Mouse (Mus musculus): ENCODE measurements around the gene Cux1. TPM values are rescaled to one million over a fixed set of nuclear protein-coding genes. Genes with fewer than 3 reads are reported as not detected.

Cux1 gene
- polyA plus RNA-seq, 1 experiment from 2014 or later = 139 TPM

DNA sequence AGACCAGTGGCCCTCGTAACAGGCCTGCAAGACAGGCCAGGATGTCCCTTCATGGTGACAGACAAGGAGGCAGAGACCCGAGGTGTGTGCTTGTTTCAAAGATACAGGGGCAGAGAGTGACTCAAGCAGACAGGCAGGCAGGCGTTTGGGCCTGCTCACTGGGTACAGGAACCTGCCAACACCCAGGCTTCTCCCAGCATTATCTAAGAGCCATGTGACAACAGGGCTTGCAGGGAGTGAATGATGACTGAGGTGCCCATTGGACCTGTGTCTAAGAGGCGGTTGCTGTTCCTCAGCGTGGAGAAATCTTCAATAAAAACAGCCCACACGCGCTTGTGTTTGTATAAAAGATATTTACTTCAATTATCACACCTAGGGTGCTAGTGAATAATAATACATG, 301.2 kb downstream of the Cux1 start:
- no peaks in the 10 kb centered on the region for H3K27me3 ChIP-seq
- no peak for ATAC-seq
- no peak overlapping the region for H3K27ac ChIP-seq
- 87% methylated on average over 7 of the region's 7 CpGs for WGBS
- no peaks in the 10 kb centered on the region for H3K9me3 ChIP-seq (replicated peaks)
- 0 out of 2 replicates have a peak, but pooled peaks cover under 1% of the 10 kb centered on the region for H3K36me3 ChIP-seq (ENCODE audit: poor library complexity, severe bottlenecking)
- no peak overlapping the region for H3K4me3 ChIP-seq
- H3K4me1 ChIP-seq = no peaks in the 10 kb centered on the region
- H3K4me2 ChIP-seq = no peak overlapping the region
- H3K9ac ChIP-seq = no peak overlapping the region

DNA sequence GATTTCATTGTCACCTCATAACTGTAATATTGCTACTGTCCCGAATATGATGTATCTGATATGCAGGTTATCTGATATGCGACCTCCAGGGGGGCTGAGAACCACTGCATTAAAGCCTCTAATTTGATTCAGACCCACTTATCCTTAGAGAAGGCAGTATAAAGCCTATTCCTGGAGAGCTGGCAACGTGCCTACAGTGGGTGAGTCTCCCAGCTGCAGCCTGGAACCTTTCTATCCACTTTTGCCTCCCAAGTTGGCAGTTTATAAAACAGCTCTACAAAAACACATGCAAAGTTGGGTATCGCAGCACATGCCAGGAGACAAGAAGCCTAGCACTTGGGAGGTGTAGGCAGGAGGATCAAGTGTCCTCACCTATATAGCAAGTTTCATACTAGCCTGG, 303.9 kb downstream of the Cux1 start:
- H3K4me1 ChIP-seq = no peaks in the 10 kb centered on the region
- H3K4me3 ChIP-seq = no peak overlapping the region
- ATAC-seq = no peak
- no peak overlapping the region for H3K9ac ChIP-seq
- H3K27ac ChIP-seq = no peak overlapping the region
- no peaks in the 10 kb centered on the region for H3K9me3 ChIP-seq (replicated peaks)
- WGBS = 83% methylated on average over 4 of the region's 4 CpGs
- no peaks in the 10 kb centered on the region for H3K27me3 ChIP-seq
- peaks cover 4% of the 10 kb centered on the region; the same call in 1 of the 2 replicates for H3K36me3 ChIP-seq (ENCODE audit: poor library complexity, severe bottlenecking)
- H3K4me2 ChIP-seq = no peak overlapping the region

DNA sequence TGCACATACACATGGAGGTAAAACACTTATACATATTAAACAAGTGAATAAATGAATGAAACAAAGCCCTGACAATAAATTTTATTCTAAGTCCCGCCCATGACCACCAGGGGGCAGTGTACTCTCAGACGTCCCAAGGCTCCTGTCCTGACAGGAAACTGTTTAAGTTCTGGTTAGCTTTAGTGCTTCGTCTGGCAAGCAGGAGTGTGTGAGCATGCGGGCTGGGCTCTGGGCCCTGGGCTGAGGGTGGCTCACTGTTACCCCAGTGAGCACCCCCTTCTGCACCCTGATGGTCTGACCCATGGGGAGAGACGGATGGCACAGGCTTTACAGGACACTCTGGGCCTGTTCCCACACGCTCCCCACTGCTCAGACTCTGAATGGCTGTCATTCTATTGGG, 308.4 kb downstream of the Cux1 start:
- Histone ChIP-seq H3K36me3 (ENCODE audit: poor library complexity, severe bottlenecking) (peaks cover 23% of the 10 kb centered on the region), H3K9ac (no peak overlapping the region; the same call in 1 of the 2 replicates), H3K27me3 (no peaks in the 10 kb centered on the region), H3K27ac (no peak overlapping the region), H3K9me3 (replicated peaks) (no peaks in the 10 kb centered on the region), H3K4me1 (no peaks in the 10 kb centered on the region), H3K4me3 (no peak overlapping the region), H3K4me2 (no peak overlapping the region)
- 0 out of 2 replicates have a peak, but pooled peaks have one; percentile 36 for ATAC-seq
- 38% methylated on average over 6 of the region's 6 CpGs for WGBS

DNA sequence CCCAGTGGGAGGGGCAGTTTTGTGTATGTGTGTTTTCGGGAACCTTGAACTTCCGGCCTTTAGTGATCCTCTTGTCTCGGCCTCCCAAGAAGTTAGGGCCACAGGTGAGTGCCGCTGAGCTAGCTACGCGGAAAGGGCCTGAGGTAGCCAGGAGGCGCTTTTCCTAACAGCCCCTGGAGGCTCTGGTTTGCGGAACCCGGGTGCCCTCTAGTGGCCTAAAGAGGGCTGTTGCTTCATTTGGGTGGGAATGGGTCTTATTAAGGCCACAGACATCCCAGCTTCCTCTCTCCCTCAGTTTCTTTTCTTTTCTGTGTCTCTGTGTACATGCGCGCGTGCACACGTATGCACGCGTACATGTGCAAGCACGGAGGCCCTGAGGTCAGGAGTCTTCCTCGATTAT, 314.4 kb downstream of the Cux1 start:
- Histone ChIP-seq H3K9me3 (replicated peaks) (no peaks in the 10 kb centered on the region), H3K27ac (no peak overlapping the region), H3K36me3 (ENCODE audit: poor library complexity, severe bottlenecking) (peaks cover 39% of the 10 kb centered on the region), H3K4me3 (no peak overlapping the region), H3K4me2 (no peak overlapping the region), H3K27me3 (no peaks in the 10 kb centered on the region), H3K4me1 (no peaks in the 10 kb centered on the region), H3K9ac (no peak overlapping the region)
- peak; percentile 68; the same call in 1 of the 2 replicates for ATAC-seq
- WGBS = 21% methylated on average over 17 of the region's 17 CpGs

DNA sequence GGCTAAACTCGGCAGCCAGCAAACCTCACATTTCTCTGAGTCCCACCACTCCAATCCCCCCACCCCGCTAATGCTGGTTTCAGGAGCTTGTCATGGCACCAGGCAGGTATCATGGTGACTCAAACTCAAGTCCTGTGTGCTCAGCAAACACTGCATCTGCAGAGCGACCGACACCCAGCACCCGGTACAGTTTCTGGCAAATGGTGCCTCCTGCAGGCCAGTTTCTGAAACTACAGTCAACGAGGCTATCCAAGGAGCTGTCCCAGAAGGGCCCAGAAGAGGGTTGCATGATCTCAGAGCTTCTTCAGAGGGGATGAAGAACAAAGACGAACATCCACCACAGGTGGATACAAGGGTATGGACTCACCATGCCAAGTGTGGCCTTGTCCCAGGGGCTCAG, 316.3 kb downstream of the Cux1 start:
- Histone ChIP-seq H3K36me3 (ENCODE audit: poor library complexity, severe bottlenecking) (peaks cover 28% of the 10 kb centered on the region), H3K9ac (no peak overlapping the region), H3K4me2 (no peak overlapping the region), H3K4me1 (no peaks in the 10 kb centered on the region), H3K9me3 (replicated peaks) (no peaks in the 10 kb centered on the region), H3K27ac (no peak overlapping the region), H3K4me3 (no peak overlapping the region), H3K27me3 (no peaks in the 10 kb centered on the region)
- 46% methylated on average over 7 of the region's 7 CpGs for WGBS
- ATAC-seq = no peak

DNA sequence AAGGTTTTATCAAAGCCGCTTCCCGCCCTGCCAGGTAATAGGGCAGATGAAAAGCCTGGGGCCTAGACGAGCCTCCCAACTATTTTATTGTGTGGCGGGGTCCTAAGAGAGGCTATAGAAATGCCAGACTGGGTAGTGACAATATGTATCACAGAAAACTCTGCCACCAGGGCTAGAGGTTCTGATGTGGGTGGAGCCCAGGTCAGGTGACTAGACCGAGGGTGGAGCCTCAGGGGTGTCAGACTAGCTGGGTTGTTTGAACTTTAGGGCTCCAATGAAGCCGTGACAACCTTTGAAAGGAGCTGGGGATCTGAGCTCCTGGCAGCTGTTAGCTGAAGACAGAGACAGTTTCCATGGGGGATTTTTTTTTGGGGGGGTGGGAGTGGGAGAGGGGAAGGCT, 318.8 kb downstream of the Cux1 start:
- WGBS = 64% methylated on average over 6 of the region's 6 CpGs
- no peaks in the 10 kb centered on the region for H3K27me3 ChIP-seq

DNA sequence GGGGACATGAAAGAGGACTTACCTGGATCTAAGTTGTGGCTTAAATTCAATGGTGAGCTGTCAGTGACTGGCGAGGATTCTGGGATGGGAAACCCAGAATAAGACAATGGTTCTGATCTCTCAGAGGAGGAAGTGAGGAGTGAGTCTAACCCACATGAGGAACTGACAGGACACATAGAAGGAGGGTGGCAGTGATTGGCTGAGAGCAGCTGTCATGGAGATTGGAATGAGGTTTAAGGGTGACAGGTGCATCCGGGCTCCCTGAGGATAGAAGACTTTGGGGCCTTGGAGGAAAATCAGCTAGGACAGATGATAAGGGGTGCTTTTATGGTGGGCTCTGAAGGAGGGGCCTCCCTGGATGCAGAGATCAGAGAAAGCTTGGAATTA, 320.8 kb downstream of the Cux1 start, which contains the start of gene Sh2b2:
Sh2b2 (minus strand) TSS at position 105 of the 387 bp plus-strand sequence.
- no peak within 1 kb of the TSS for H3K27ac ChIP-seq
- peaks cover 25% of the 10 kb centered on the region for H3K4me1 ChIP-seq

More for the DNA sequence above, 318.8 kb downstream of the Cux1 start:
- H3K4me2 ChIP-seq = no peak overlapping the region
- peaks cover 20% of the 10 kb centered on the region for H3K36me3 ChIP-seq (ENCODE audit: poor library complexity, severe bottlenecking)
- no peak overlapping the region for H3K9ac ChIP-seq
- no peaks in the 10 kb centered on the region for H3K9me3 ChIP-seq (replicated peaks)
- H3K4me3 ChIP-seq = no peak overlapping the region
- H3K4me1 ChIP-seq = peaks cover 12% of the 10 kb centered on the region
- ATAC-seq = no peak
- no peak overlapping the region for H3K27ac ChIP-seq

DNA sequence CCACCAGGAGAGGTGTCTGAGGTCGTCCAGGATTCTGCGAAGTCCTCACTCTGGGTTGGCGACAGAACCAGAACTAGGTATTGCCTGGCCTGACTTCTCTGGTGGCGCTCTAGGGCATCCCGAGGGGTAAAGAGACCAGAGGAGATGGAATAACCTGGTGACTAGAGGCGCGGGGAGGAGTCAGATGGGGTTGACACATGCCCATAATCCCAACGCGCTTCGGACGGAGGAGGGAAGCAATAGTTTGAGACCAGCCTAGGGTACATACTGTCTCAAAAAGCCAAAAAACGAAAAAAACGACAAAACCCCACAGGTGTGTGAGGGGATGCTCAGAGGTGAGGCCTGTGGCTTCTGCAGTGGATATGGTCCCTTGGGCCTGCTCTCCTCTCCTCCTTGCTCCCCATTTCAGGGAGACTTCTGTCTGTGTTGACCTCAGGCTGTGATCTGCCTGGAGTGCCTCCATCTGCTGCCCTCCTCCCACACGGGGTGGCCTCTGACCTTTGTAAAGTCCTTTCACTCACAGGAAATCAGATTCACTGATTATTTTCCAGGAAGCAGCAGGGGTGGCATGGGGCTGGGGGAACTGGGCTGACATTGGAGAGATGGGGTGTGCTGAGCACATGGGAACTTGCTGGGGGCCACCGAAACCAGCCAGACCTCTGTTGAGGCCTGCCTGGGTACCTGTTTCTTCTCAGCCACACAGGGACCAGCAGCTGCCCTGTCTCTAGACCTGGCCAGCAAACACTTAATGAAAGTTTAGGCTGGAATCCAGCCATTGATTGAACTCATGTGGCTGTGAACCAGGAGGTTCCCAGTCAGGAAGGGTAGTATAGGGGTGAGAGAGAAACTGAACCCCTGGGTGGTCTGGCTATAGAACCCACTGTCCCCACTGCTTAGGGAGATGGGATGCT, 321.5 kb downstream of the Cux1 start:
- peak; percentile 11; the same call in 1 of the 2 replicates for ATAC-seq
- Histone ChIP-seq H3K27me3 (no peaks in the 10 kb centered on the region), H3K4me1 (peaks cover 31% of the 10 kb centered on the region), H3K27ac (no peak overlapping the region), H3K9ac (peak overlapping the region; percentile 87; the same call in 1 of the 2 replicates), H3K4me3 (peak overlapping the region; percentile 85), H3K36me3 (ENCODE audit: poor library complexity, severe bottlenecking) (peaks cover 12% of the 10 kb centered on the region), H3K9me3 (replicated peaks) (no peaks in the 10 kb centered on the region), H3K4me2 (peak overlapping the region; percentile 91)
- 15% methylated on average over 15 of the region's 15 CpGs for WGBS

More for the DNA sequence above, 320.8 kb downstream of the Cux1 start, which contains the start of gene Sh2b2:
- Histone ChIP-seq H3K9ac (peak within 1 kb of the TSS; percentile 87; the same call in 1 of the 2 replicates), H3K4me2 (peak within 1 kb of the TSS; percentile 91), H3K9me3 (replicated peaks) (no peaks in the 10 kb centered on the region), H3K27me3 (no peaks in the 10 kb centered on the region), H3K36me3 (ENCODE audit: poor library complexity, severe bottlenecking) (peaks cover 17% of the 10 kb centered on the region), H3K4me3 (peak within 1 kb of the TSS; percentile 85)
- ATAC-seq = no peak
- 87% methylated on average over 2 of the region's 2 CpGs for WGBS

DNA sequence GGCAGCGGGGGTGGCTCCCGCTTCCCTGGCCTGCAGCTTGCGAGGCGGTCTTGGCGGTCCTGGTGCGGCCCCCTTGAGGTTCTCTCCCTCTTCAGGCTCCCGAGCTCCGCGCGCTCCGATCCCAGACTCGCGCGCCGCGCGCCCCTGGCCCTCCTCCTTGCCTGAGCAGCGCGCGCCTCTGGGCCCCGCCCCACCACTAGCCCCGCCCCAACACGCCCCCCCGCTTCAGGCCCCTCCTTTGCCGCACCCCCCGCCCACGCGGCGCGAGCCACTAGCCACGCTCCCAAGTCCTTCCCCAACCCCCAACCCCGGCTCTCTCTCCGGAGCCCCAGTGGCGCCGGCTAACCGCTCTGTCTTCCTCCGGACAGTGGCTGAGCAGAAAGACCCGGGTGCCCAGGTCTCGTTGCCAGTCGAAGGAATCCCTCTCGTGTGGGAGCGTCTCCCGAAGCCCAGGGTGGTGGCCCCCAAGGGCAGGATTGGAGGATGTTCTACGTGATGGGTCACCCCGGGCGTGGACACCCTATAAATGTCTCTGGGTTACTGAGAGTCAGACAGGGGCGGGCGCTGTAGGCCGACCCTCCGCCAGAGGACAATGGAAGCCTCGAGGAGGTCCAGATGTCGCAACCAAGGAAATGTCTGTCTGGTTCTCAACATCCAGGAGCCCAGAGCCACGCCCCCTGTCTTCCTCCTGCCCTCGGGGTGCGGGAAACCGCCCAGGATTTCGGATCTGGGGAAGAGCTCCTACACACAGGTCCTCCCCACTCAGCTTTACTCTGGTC, 322.3 kb downstream of the Cux1 start:
- H3K4me2 ChIP-seq = peak overlapping the region; percentile 91
- peaks cover 4% of the 10 kb centered on the region for H3K36me3 ChIP-seq (ENCODE audit: poor library complexity, severe bottlenecking)
- peak overlapping the region; percentile 75 for H3K27ac ChIP-seq
- peak overlapping the region; percentile 85 for H3K4me3 ChIP-seq
- 0% methylated on average over 49 of the region's 57 CpGs for WGBS
- no peaks in the 10 kb centered on the region for H3K9me3 ChIP-seq (replicated peaks)
- ATAC-seq = peak; percentile 86
- no peaks in the 10 kb centered on the region for H3K27me3 ChIP-seq
- peaks cover 31% of the 10 kb centered on the region for H3K4me1 ChIP-seq
- H3K9ac ChIP-seq = peak overlapping the region; percentile 87

DNA sequence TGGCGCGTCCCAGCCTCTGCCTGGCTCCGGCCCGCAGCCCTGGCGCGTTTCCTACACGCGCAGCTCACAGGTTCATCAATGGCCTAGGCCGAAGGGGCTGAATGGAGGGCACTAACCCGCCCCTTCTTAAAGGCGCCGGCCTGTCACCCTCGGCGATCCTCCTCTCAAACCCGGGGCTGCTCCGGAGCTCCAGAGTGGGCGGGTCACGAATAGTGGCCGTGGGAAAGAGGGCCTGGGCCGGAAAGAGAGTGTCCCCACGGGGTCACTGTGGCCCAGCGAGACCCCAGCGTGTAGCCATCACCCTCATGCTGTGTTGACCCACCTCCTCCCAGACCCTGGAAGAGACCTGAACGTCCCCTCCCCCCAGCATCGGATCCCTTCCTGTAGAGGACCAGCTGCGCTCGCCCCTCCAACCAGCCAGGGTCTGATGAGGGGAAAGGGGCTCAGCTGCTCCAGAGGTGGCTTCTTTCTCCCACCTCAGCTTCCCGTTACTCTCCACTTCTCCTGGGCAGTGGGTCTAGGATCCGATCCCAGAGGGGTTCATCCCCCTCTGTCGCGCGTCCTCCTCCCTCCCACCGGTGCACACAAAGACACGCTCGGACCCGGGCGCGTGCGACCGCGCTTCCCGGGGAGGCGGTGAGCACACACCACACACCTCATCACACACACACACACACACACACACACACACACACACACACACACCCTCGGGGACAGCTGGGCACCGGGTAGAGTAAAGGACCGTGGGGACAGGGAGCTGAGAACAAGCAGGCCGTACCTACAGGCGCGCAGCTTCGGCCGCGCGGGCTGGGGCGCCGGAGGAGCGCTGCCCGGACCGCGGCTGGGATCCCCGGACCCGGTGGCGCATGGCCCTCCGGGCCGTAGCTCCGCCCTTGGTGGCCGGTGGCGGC, 323.2 kb downstream of the Cux1 start:
- Histone ChIP-seq H3K9ac (peak overlapping the region; percentile 87), H3K36me3 (ENCODE audit: poor library complexity, severe bottlenecking) (peaks cover 3% of the 10 kb centered on the region; the same call in 1 of the 2 replicates), H3K27me3 (no peaks in the 10 kb centered on the region), H3K4me3 (peak overlapping the region; percentile 85), H3K27ac (peak overlapping the region; percentile 75), H3K4me1 (peaks cover 31% of the 10 kb centered on the region), H3K9me3 (replicated peaks) (no peaks in the 10 kb centered on the region), H3K4me2 (peak overlapping the region; percentile 91)
- WGBS = under 1% methylated on average over 65 of the region's 67 CpGs
- peak; percentile 52 for ATAC-seq

DNA sequence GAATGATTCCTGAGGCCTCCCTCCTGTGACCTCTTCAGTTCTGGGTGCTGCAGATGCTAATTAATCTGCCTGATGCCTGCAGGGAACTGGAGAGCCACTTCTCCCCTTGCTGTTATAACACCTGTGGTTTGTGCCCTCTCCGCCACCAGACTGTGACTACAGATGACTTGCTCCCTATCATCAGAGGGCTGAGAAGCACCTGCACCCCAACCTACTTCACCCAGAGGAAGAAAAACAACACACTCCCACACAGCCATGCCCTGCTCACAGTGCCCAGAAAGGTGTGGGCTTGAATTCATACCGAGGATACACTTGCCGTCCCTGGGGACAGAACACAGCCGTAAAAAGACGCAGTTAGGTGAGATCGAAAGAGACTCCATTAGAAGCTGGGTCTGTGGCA, 326.1 kb downstream of the Cux1 start:
- no peak overlapping the region for H3K27ac ChIP-seq
- ATAC-seq = no peak
- WGBS = 79% methylated on average over 6 of the region's 6 CpGs
- H3K4me1 ChIP-seq = peaks cover 44% of the 10 kb centered on the region
- no peak overlapping the region for H3K4me3 ChIP-seq
- H3K4me2 ChIP-seq = no peak overlapping the region
- H3K9ac ChIP-seq = no peak overlapping the region
- H3K36me3 ChIP-seq (ENCODE audit: poor library complexity, severe bottlenecking) = no peaks in the 10 kb centered on the region
- no peaks in the 10 kb centered on the region for H3K27me3 ChIP-seq
- no peaks in the 10 kb centered on the region for H3K9me3 ChIP-seq (replicated peaks)
